Mouse (Mus musculus): ENCODE data around the gene Pitpna. TPM values are rescaled to one million over a fixed set of nuclear protein-coding genes. Genes with fewer than 3 reads are reported as not detected.

Pitpna gene
- total and polyA plus RNA-seq, 2 experiments from 2014 or later = 58.4 to 74.0 TPM

DNA sequence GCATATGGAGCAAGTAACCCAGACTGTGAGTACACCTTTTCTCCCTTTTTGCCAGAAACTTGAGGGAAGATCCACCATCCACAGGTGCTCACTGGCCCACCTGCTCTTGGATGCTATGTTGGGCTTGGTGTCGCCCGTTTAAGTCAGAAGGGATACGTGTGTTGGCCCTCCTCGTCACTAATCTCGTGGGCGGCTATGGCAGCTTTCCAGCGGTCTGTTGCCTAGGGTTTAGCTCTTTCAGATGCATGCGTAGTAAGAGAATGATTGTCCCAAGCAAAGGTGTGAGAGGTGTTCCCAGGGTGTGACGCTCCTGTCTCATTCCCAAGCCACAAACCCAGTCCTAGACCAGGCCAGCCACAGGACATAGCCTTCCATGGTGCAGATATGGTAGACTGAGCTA is 43.2 kb upstream of the Pitpna start:
- H3K27me3 ChIP-seq (ENCODE audit: control insufficient read depth, insufficient read depth, low read length) = no peaks in the 10 kb centered on the region
- H3K9ac ChIP-seq (replicated peaks; ENCODE audit: low read depth, low read length) = no peak overlapping the region
- no peak for ATAC-seq (ENCODE audit: insufficient read depth, low read depth)
- no peak for DNase-seq (ENCODE audit: low spot score)
- 71% methylated on average over 9 of the region's 9 CpGs for WGBS
- H3K27ac ChIP-seq (ENCODE audit: low read depth) = no peak overlapping the region
- no peaks in the 10 kb centered on the region for H3K9me3 ChIP-seq (replicated peaks; ENCODE audit: control insufficient read depth, low read length)
- TF ChIP-seq EP300 (IDR thresholded peaks at IDR 0.05; ENCODE audit: low read depth) = no peak
- no peak for TF ChIP-seq CTCF (IDR thresholded peaks at IDR 0.05; ENCODE audit: low read depth)
- no peaks in the 10 kb centered on the region for H3K36me3 ChIP-seq (replicated peaks; ENCODE audit: control insufficient read depth, insufficient read depth, low read length)
- H3K4me2 ChIP-seq (ENCODE audit: low read depth, low read length) = no peak overlapping the region
- H3K4me1 ChIP-seq (ENCODE audit: control insufficient read depth, insufficient read depth) = peaks cover 9% of the 10 kb centered on the region
- H3K4me3 ChIP-seq (ENCODE audit: low read depth, low read length) = no peak overlapping the region

DNA sequence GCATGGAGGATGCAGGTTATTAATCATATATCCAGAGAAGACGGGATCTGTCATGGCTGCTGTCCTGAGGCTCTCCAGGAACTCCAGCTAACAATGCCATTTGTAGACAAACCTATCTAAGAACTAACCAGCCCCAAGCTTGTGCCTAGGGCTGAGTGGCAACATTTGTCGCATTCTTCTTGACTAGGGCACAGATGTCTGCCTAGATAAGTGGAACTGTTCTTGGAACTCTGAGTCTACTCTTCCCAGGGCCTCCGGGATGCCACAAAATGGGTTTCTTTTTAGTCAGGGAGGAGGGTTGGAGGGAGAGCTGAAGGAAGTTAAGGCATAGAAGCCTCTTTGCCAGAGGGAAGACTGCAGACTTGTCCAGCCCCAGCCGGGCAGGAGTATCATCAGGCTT is 41.8 kb upstream of the Pitpna start:
- TF ChIP-seq CTCF (IDR thresholded peaks at IDR 0.05; ENCODE audit: low read depth) (no peak), EP300 (IDR thresholded peaks at IDR 0.05; ENCODE audit: low read depth) (no peak)
- no peaks in the 10 kb centered on the region for H3K36me3 ChIP-seq (replicated peaks; ENCODE audit: control insufficient read depth, insufficient read depth, low read length)
- H3K4me2 ChIP-seq (ENCODE audit: low read depth, low read length) = no peak overlapping the region
- no peak for ATAC-seq (ENCODE audit: insufficient read depth, low read depth)
- WGBS = 81% methylated on average over 4 of the region's 4 CpGs
- no peak overlapping the region for H3K27ac ChIP-seq (ENCODE audit: low read depth)
- H3K27me3 ChIP-seq (ENCODE audit: control insufficient read depth, insufficient read depth, low read length) = no peaks in the 10 kb centered on the region
- no peak for DNase-seq (ENCODE audit: low spot score)
- peaks cover 14% of the 10 kb centered on the region for H3K4me1 ChIP-seq (ENCODE audit: control insufficient read depth, insufficient read depth)
- H3K9me3 ChIP-seq (replicated peaks; ENCODE audit: control insufficient read depth, low read length) = no peaks in the 10 kb centered on the region
- no peak overlapping the region for H3K4me3 ChIP-seq (ENCODE audit: low read depth, low read length)
- H3K9ac ChIP-seq (replicated peaks; ENCODE audit: low read depth, low read length) = no peak overlapping the region

DNA sequence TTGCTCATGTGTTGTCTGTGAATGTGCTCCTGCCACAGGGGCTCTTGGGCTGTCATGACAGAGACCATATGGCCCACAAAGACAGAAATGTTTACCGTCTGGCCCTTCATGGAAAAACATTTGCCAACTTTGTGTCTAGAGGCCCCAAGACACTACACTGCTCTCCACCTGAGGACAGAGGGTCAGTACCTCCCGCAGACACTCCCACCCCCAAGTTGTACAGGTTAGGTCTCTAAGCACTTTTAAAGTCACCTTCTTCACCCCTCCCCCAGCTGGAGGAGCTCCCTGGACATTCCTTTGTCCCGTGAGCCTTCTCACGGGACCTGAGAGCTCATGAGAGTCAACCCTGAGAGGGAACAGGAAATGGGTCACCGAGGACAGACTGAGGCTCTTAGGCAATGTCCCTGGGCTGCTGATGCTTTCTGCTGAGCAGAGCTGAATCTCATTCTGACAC is 38.2 kb upstream of the Pitpna start:
- peak; percentile 54; the same call in 1 of the 2 replicates for ATAC-seq (ENCODE audit: insufficient read depth, low read depth)
- Histone ChIP-seq H3K27me3 (ENCODE audit: control insufficient read depth, insufficient read depth, low read length) (no peaks in the 10 kb centered on the region), H3K9me3 (replicated peaks; ENCODE audit: control insufficient read depth, low read length) (no peaks in the 10 kb centered on the region), H3K36me3 (replicated peaks; ENCODE audit: control insufficient read depth, insufficient read depth, low read length) (no peaks in the 10 kb centered on the region), H3K4me3 (ENCODE audit: low read depth, low read length) (no peak overlapping the region), H3K4me2 (ENCODE audit: low read depth, low read length) (no peak overlapping the region), H3K9ac (replicated peaks; ENCODE audit: low read depth, low read length) (0 out of 2 replicates have a peak overlapping the region, but pooled peaks have one; percentile 15), H3K27ac (ENCODE audit: low read depth) (no peak overlapping the region), H3K4me1 (ENCODE audit: control insufficient read depth, insufficient read depth) (peaks cover 25% of the 10 kb centered on the region)
- 40% methylated on average over 5 of the region's 5 CpGs for WGBS
- peak; percentile 51 for DNase-seq (ENCODE audit: low spot score)
- TF ChIP-seq EP300 (IDR thresholded peaks at IDR 0.05; ENCODE audit: low read depth) = no peak
- TF ChIP-seq CTCF (IDR thresholded peaks at IDR 0.05; ENCODE audit: low read depth) = no peak

DNA sequence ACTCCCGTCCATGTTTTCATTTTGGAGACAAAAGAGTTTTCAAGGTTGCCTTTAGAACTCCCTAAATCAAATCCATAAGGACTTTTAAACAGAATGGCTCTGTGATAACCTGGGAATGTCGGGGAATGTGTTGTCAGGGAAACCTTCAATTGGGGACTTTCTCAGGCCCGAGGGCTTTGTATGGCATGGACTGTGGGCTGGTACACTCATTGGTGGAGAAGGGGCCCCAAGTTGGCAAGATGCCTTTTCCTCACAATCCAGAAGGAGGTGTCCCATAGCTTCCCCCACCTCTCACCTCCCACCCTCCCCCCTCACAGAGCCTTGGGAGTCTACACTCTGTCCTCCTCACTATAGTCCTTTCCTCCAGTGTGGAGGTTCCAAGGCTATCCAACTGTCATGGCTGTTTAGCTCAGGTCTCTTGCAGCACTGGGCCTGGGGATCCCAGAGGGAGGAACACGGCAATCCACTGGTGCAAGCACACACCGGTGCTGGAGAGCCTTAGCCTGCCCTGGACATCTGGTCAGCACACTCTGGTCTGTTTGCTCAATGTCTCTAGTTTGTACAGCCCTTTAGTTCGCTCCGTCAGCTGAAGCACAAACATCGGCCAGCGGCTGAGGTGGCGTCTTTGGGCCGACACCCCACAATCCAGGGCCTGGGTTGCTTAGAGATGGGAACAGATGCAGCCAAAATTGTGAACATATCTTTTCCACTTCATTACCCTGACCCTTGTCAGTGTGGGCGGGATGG is 37.5 kb upstream of the Pitpna start:
- DNase-seq (ENCODE audit: low spot score) = no peak
- 0 out of 2 replicates have a peak, but pooled peaks have one; percentile 11 for ATAC-seq (ENCODE audit: insufficient read depth, low read depth)
- H3K4me2 ChIP-seq (ENCODE audit: low read depth, low read length) = no peak overlapping the region
- H3K4me3 ChIP-seq (ENCODE audit: low read depth, low read length) = no peak overlapping the region
- 0 out of 2 replicates have a peak overlapping the region, but pooled peaks have one; percentile 15 for H3K9ac ChIP-seq (replicated peaks; ENCODE audit: low read depth, low read length)
- H3K27me3 ChIP-seq (ENCODE audit: control insufficient read depth, insufficient read depth, low read length) = no peaks in the 10 kb centered on the region
- 85% methylated on average over 12 of the region's 12 CpGs for WGBS
- H3K4me1 ChIP-seq (ENCODE audit: control insufficient read depth, insufficient read depth) = peaks cover 25% of the 10 kb centered on the region
- no peaks in the 10 kb centered on the region for H3K9me3 ChIP-seq (replicated peaks; ENCODE audit: control insufficient read depth, low read length)
- TF ChIP-seq EP300 (IDR thresholded peaks at IDR 0.05; ENCODE audit: low read depth) (no peak), CTCF (IDR thresholded peaks at IDR 0.05; ENCODE audit: low read depth) (no peak)
- H3K27ac ChIP-seq (ENCODE audit: low read depth) = no peak overlapping the region
- H3K36me3 ChIP-seq (replicated peaks; ENCODE audit: control insufficient read depth, insufficient read depth, low read length) = no peaks in the 10 kb centered on the region

DNA sequence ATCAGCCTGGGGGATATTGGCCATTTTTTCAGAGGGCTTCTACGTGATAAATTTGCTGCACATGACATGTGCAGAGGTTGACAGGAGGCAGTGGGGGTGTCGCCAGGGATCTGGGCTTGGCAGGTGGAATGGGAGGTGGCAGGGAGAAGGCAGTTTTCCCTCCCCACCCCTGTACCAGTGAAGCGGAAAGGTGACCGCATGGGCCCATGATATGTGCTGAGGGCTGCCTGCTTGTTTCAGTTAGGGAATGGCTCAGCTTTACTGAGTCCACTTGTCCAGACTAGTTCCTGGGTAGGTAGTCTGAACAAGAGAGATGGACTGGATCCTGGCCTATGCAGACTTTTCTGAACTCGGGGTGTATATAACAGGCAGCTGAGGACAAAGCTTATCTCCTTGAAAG is 36.6 kb upstream of the Pitpna start:
- Histone ChIP-seq H3K36me3 (replicated peaks; ENCODE audit: control insufficient read depth, insufficient read depth, low read length) (no peaks in the 10 kb centered on the region), H3K9ac (replicated peaks; ENCODE audit: low read depth, low read length) (no peak overlapping the region), H3K4me1 (ENCODE audit: control insufficient read depth, insufficient read depth) (peaks cover 25% of the 10 kb centered on the region), H3K4me2 (ENCODE audit: low read depth, low read length) (no peak overlapping the region), H3K4me3 (ENCODE audit: low read depth, low read length) (no peak overlapping the region), H3K27ac (ENCODE audit: low read depth) (0 out of 2 replicates have a peak overlapping the region, but pooled peaks have one; percentile 49), H3K9me3 (replicated peaks; ENCODE audit: control insufficient read depth, low read length) (no peaks in the 10 kb centered on the region), H3K27me3 (ENCODE audit: control insufficient read depth, insufficient read depth, low read length) (no peaks in the 10 kb centered on the region)
- ATAC-seq (ENCODE audit: insufficient read depth, low read depth) (no peak), DNase-seq (ENCODE audit: low spot score) (no peak)
- no peak for TF ChIP-seq EP300 (IDR thresholded peaks at IDR 0.05; ENCODE audit: low read depth)
- TF ChIP-seq CTCF (IDR thresholded peaks at IDR 0.05; ENCODE audit: low read depth) = no peak
- WGBS = 89% methylated on average over 5 of the region's 5 CpGs

All from heart, postnatal 0 days (tissue).